Mouse (Mus musculus) olfactory bulb, adult 2 months (tissue): ENCODE measurements around the gene Dact2.

ENCODE experiments used
- CTCF ChIP-seq: fragments of 200-500 bp; IDR thresholded peaks from 2 replicates; pipeline ENCODE4 v1.5.1; 2012; ENCODE audit warnings: low read depth, mild to moderate bottlenecking, low read length, moderate library complexity; ENCODE audit not compliant: insufficient read depth
- POLR2A ChIP-seq: fragments of 200-500 bp; IDR thresholded peaks from 2 replicates; pipeline ENCODE4 v1.6.1; 2012; ENCODE audit warnings: mild to moderate bottlenecking, low read depth, low read length, moderate library complexity; ENCODE audit not compliant: insufficient read depth

DNA sequence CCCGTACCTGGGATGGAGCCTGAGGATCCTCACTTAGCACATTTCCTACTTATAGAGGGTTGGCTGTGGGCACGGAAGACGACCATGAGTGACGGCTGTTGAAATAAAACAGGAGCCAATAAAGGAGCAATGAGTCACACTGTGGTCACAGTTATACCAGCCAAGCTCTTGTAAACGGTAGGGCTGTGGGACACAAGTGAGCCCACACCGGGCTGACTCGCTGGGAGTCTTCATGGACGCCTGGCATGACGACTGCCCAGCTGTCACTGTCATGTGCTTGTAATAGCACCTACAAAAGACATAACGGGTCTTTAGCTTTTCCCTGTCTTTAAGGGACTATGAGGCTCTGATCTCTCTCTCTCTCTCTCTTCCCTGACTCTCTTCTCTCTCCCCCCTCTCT lies 35.9 kb upstream of the Dact2 start:
- TF ChIP-seq POLR2A: no peak
- TF ChIP-seq CTCF: no peak
